Mouse (Mus musculus) hindbrain, embryonic 13.5 days (tissue): ENCODE measurements around the gene Fry. TPM values are rescaled to one million over a fixed set of nuclear protein-coding genes. Genes with fewer than 3 reads are reported as not detected.

Experiments
- ATAC-seq: fragments of 200-750 bp; cut with Nextera tagmentation; 2 replicates; pipeline ENCODE4 v1.8.0; 2017; ENCODE audit warnings: moderate TSS enrichment; ENCODE audit not compliant: low FRiP score
- H3K27ac ChIP-seq: fragments of 300-500 bp; sonication (generic); 2 replicates; pipeline ENCODE4 v1.5.1; 2015; ENCODE audit warnings: inconsistent platforms, mild to moderate bottlenecking, moderate library complexity
- H3K27me3 ChIP-seq: fragments of 300-500 bp; sonication (generic); 2 replicates; pipeline ENCODE4 v1.6.1; 2015; ENCODE audit warnings: mild to moderate bottlenecking, inconsistent platforms
- H3K36me3 ChIP-seq: fragments of 300-500 bp; sonication (generic); 2 replicates; pipeline ENCODE4 v1.6.1; 2015; ENCODE audit warnings: mild to moderate bottlenecking, inconsistent platforms
- H3K4me1 ChIP-seq: fragments of 300-500 bp; sonication (generic); replicated peaks from 2 replicates; pipeline ENCODE4 v1.6.1; 2015; ENCODE audit warnings: inconsistent platforms
- H3K4me2 ChIP-seq: fragments of 300-500 bp; sonication (generic); 2 replicates; pipeline ENCODE4 v1.6.1; 2015; ENCODE audit warnings: inconsistent platforms, mild to moderate bottlenecking, moderate library complexity
- H3K4me3 ChIP-seq: fragments of 300-500 bp; sonication (generic); 2 replicates; pipeline ENCODE4 v1.5.1; 2015; ENCODE audit warnings: mild to moderate bottlenecking, inconsistent platforms
- H3K9ac ChIP-seq: fragments of 300-500 bp; sonication (generic); 2 replicates; pipeline ENCODE4 v1.6.1; 2015; ENCODE audit warnings: mild to moderate bottlenecking, inconsistent platforms
- H3K9me3 ChIP-seq: fragments of 300-500 bp; sonication (generic); 2 replicates; pipeline ENCODE4 v1.6.1; 2016; ENCODE audit warnings: inconsistent platforms
- WGBS: fragments of 180-500 bp; shearing (Covaris S2); methylation state at CpG from one replicate; pipeline ENCODE4 v1.1.7; 2015; 5-methylcytosine and 5-hydroxymethylcytosine counted together
- polyA plus RNA-seq: library from polyadenylated mRNA; unstranded; fragments of >200 nt; fragmentation: Nextera tagmentation; extraction: Ambion mirVana; gene quantifications from 2 replicates; pipeline ENCODE4 v1.2.1, GENCODE M21; 2015

Fry gene
- polyA plus RNA-seq, 1 experiment from 2014 or later, result 40.7 TPM

DNA sequence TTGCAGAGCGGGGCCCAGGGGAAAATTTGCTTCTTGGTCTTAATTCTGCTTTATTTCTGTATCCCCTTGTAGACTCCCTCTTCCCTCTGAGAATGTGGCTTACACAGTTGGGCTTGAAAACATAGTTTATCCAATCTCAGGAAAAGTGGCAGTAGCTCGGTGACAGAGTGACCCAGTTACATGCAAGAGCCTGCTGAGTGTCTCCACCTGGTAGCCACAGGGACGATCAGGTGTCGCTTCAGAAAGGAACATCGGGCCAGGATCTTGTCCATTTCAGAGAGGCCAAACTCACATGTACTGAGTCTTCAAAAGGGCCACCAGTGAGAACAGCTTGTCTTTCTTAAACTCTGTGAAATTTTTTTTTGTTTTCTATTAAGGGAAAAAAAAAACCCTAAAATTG lies 117.5 kb downstream of the Fry start:
- 96% methylated on average over 5 of the region's 5 CpGs for WGBS
- no peak overlapping the region for H3K4me3 ChIP-seq
- ATAC-seq, result no peak

GRCm38 (mm10) chr5:150236597-150236996 lies 118.2 kb downstream of the Fry start:
- H3K9me3 ChIP-seq, result no peaks in the 10 kb centered on the region
- no peak overlapping the region for H3K4me2 ChIP-seq
- H3K9ac ChIP-seq, result no peak overlapping the region
- H3K36me3 ChIP-seq, result no peaks in the 10 kb centered on the region; the same call in 1 of the 2 replicates
- H3K4me3 ChIP-seq, result no peak overlapping the region
- H3K27me3 ChIP-seq, result no peaks in the 10 kb centered on the region
- ATAC-seq, result no peak
- no peaks in the 10 kb centered on the region; the same call in 1 of the 2 replicates for H3K4me1 ChIP-seq
- no peak overlapping the region for H3K27ac ChIP-seq

More for the DNA sequence above, 117.5 kb downstream of the Fry start:
- Histone ChIP-seq H3K27me3 (no peaks in the 10 kb centered on the region), H3K9me3 (no peaks in the 10 kb centered on the region), H3K4me2 (no peak overlapping the region), H3K36me3 (no peaks in the 10 kb centered on the region; the same call in 1 of the 2 replicates), H3K9ac (no peak overlapping the region), H3K27ac (no peak overlapping the region), H3K4me1 (no peaks in the 10 kb centered on the region; the same call in 1 of the 2 replicates)

GRCm38 (mm10) chr5:150241638-150242037 lies 123.2 kb downstream of the Fry start:
- Histone ChIP-seq H3K9ac (no peak overlapping the region), H3K4me3 (no peak overlapping the region), H3K4me1 (no peaks in the 10 kb centered on the region), H3K9me3 (no peaks in the 10 kb centered on the region), H3K27me3 (no peaks in the 10 kb centered on the region), H3K36me3 (no peaks in the 10 kb centered on the region; the same call in 1 of the 2 replicates), H3K27ac (no peak overlapping the region), H3K4me2 (no peak overlapping the region)
- 68% methylated on average over 9 of the region's 9 CpGs for WGBS
- no peak for ATAC-seq

DNA sequence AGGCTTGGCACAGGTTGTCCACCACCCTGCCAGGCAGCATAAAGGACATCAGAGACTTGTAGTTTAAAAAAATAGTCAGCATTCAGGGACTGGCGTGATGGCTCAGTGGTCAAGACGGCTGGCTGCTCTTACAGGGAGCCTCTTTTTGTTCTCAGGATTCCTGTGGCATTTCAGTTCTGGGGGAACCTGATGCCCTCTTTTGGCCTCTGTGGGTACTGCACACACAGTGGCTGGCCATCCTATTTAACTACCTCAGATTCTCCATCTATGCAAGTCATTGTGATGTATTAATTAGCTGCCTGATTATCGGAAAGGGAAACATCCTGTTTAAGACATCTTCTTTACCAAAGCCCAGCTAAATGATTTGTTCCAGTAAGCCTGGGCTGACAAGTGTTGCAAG lies 128.3 kb downstream of the Fry start:
- WGBS, result 79% methylated on average over 3 of the region's 3 CpGs
- Histone ChIP-seq H3K4me2 (no peak overlapping the region), H3K9ac (no peak overlapping the region), H3K9me3 (no peaks in the 10 kb centered on the region), H3K27me3 (no peaks in the 10 kb centered on the region), H3K4me3 (no peak overlapping the region), H3K27ac (no peak overlapping the region), H3K4me1 (no peaks in the 10 kb centered on the region), H3K36me3 (no peaks in the 10 kb centered on the region)
- no peak for ATAC-seq

GRCm38 (mm10) chr5:150257764-150258163 lies 139.3 kb downstream of the Fry start:
- no peaks in the 10 kb centered on the region for H3K36me3 ChIP-seq
- no peak overlapping the region for H3K4me2 ChIP-seq
- H3K9ac ChIP-seq, result no peak overlapping the region
- H3K4me3 ChIP-seq, result no peak overlapping the region
- no peaks in the 10 kb centered on the region for H3K27me3 ChIP-seq
- ATAC-seq, result no peak
- 88% methylated on average over 7 of the region's 7 CpGs for WGBS
- H3K9me3 ChIP-seq, result no peaks in the 10 kb centered on the region
- 0 out of 2 replicates have a peak overlapping the region, but pooled peaks have one; percentile 97 for H3K27ac ChIP-seq
- H3K4me1 ChIP-seq, result peaks cover 30% of the 10 kb centered on the region

- ATAC-seq, result peak; percentile 92
- Histone ChIP-seq H3K9ac (peak overlapping the region; percentile 86), H3K9me3 (no peaks in the 10 kb centered on the region), H3K36me3 (no peaks in the 10 kb centered on the region), H3K4me1 (peaks cover 45% of the 10 kb centered on the region), H3K4me3 (peak overlapping the region; percentile 54), H3K27ac (peak overlapping the region; percentile 97), H3K27me3 (no peaks in the 10 kb centered on the region), H3K4me2 (peak overlapping the region; percentile 58)
- 3% methylated on average over 27 of the region's 29 CpGs for WGBS
Observed at GRCm38 (mm10) chr5:150259191-150260053, 141.0 kb downstream of the Fry start.

GRCm38 (mm10) chr5:150260054-150260386 lies 141.6 kb downstream of the Fry start:
- Histone ChIP-seq H3K27ac (peak overlapping the region; percentile 97), H3K27me3 (no peaks in the 10 kb centered on the region), H3K9ac (peak overlapping the region; percentile 86), H3K4me2 (peak overlapping the region; percentile 58), H3K4me3 (peak overlapping the region; percentile 54), H3K4me1 (peaks cover 48% of the 10 kb centered on the region), H3K36me3 (no peaks in the 10 kb centered on the region), H3K9me3 (no peaks in the 10 kb centered on the region)
- ATAC-seq, result peak; percentile 55
- WGBS, result 21% methylated on average over 9 of the region's 9 CpGs

- Histone ChIP-seq H3K4me1 (peaks cover 58% of the 10 kb centered on the region), H3K4me2 (peak overlapping the region; percentile 58), H3K27ac (0 out of 2 replicates have a peak overlapping the region, but pooled peaks have one; percentile 6), H3K36me3 (no peaks in the 10 kb centered on the region), H3K9ac (peak overlapping the region; percentile 86), H3K4me3 (peak overlapping the region; percentile 54), H3K27me3 (no peaks in the 10 kb centered on the region), H3K9me3 (no peaks in the 10 kb centered on the region)
- ATAC-seq, result no peak
- WGBS, result 46% methylated on average over 4 of the region's 4 CpGs
Observed at GRCm38 (mm10) chr5:150261361-150261760, 142.9 kb downstream of the Fry start.

DNA sequence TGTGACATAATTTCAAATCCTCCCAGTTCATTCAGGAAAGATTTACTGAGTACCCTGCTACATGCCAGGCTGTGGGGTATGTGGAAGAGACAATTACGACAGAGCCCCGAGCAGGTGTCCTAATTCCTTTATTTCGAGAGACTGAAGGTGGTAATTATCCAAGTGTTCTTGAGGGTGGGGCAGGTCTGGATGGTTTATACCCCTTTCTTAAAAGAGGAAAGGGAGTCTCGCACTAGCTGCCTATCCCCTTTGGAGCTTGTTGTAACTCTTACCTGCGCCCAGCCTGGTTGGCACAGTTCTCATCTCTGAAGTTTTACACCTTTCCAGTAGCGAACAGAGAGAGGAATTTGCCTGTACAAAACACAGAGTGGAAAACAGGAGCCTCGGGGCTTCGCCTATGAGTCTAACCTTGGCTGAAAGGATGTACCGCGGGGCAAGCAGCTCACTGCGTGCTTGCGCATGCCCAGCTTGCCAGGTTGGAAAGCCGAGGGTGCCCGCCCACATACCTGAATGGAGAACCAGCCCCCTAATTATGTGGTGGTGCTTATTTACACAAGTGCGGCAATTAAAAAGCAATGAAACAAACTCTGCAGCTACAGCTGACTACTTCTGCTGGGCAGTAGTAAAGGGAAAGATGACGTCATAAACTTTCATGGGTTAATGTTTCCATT lies 143.7 kb downstream of the Fry start:
- H3K4me3 ChIP-seq, result peak overlapping the region; percentile 54
- H3K36me3 ChIP-seq, result no peaks in the 10 kb centered on the region
- H3K4me2 ChIP-seq, result peak overlapping the region; percentile 58
- WGBS, result 84% methylated on average over 16 of the region's 16 CpGs
- no peak for ATAC-seq
- H3K9ac ChIP-seq, result peak overlapping the region; percentile 86; the same call in 1 of the 2 replicates
- no peaks in the 10 kb centered on the region for H3K27me3 ChIP-seq
- no peaks in the 10 kb centered on the region for H3K9me3 ChIP-seq
- no peak overlapping the region for H3K27ac ChIP-seq
- peaks cover 59% of the 10 kb centered on the region for H3K4me1 ChIP-seq

- Histone ChIP-seq H3K27ac (no peak overlapping the region), H3K9ac (0 out of 2 replicates have a peak overlapping the region, but pooled peaks have one; percentile 86), H3K4me1 (peaks cover 59% of the 10 kb centered on the region), H3K9me3 (no peaks in the 10 kb centered on the region), H3K4me2 (peak overlapping the region; percentile 58), H3K27me3 (no peaks in the 10 kb centered on the region), H3K4me3 (0 out of 2 replicates have a peak overlapping the region, but pooled peaks have one; percentile 54), H3K36me3 (no peaks in the 10 kb centered on the region)
- ATAC-seq, result no peak
- 76% methylated on average over 5 of the region's 5 CpGs for WGBS
Observed at GRCm38 (mm10) chr5:150262717-150263103, 144.3 kb downstream of the Fry start.

DNA sequence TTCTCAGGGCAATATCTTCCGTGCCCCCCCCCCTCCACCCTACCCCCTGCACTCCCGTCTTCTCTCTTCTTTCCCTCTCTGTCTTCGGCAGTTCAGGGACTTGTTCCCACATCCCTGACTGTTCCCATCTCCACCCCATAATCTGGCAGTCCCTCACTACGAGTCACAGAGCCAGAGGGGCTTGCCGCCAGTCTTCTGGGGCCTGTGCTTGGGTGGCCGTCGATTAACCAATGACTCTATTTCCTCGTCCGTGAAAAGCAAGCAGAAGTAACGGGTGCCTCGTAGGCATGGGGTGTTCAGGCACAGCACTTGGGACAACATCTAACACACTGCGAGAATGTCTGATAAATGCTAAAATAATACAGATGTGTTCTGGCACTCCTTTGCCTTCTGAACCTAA lies 144.7 kb downstream of the Fry start:
- Histone ChIP-seq H3K4me1 (peaks cover 56% of the 10 kb centered on the region), H3K4me2 (peak overlapping the region; percentile 58; the same call in 1 of the 2 replicates), H3K27ac (no peak overlapping the region), H3K4me3 (0 out of 2 replicates have a peak overlapping the region, but pooled peaks have one; percentile 5), H3K9me3 (no peaks in the 10 kb centered on the region), H3K27me3 (no peaks in the 10 kb centered on the region), H3K36me3 (peaks cover under 1% of the 10 kb centered on the region; the same call in 1 of the 2 replicates), H3K9ac (no peak overlapping the region)
- ATAC-seq, result no peak
- WGBS, result 81% methylated on average over 12 of the region's 12 CpGs

- Histone ChIP-seq H3K4me2 (no peak overlapping the region), H3K9ac (no peak overlapping the region), H3K9me3 (no peaks in the 10 kb centered on the region), H3K27me3 (no peaks in the 10 kb centered on the region), H3K4me3 (no peak overlapping the region), H3K36me3 (peaks cover 5% of the 10 kb centered on the region; the same call in 1 of the 2 replicates), H3K4me1 (peaks cover 51% of the 10 kb centered on the region), H3K27ac (no peak overlapping the region)
- ATAC-seq, result no peak
- WGBS, result 84% methylated on average over 6 of the region's 6 CpGs
Observed at GRCm38 (mm10) chr5:150263656-150264055, 145.2 kb downstream of the Fry start.
